Mouse (Mus musculus) small intestine, adult 2 months (tissue): ENCODE data around the gene Rbm44.

Experiments
- CTCF ChIP-seq: fragments of 200-500 bp; IDR thresholded peaks from 2 replicates; pipeline ENCODE4 v1.5.1; 2012; ENCODE audit warnings: low read depth, mild to moderate bottlenecking, control low read depth, inconsistent platforms, low read length, moderate library complexity, mixed read lengths; ENCODE audit not compliant: insufficient replicate concordance, insufficient read length; ENCODE audit errors: extremely low read depth
- POLR2A ChIP-seq: fragments of 200-500 bp; IDR thresholded peaks from 2 replicates; pipeline ENCODE4 v1.6.1; 2012; ENCODE audit warnings: low read depth, mild to moderate bottlenecking, control low read depth, inconsistent platforms, low read length, moderate library complexity

DNA sequence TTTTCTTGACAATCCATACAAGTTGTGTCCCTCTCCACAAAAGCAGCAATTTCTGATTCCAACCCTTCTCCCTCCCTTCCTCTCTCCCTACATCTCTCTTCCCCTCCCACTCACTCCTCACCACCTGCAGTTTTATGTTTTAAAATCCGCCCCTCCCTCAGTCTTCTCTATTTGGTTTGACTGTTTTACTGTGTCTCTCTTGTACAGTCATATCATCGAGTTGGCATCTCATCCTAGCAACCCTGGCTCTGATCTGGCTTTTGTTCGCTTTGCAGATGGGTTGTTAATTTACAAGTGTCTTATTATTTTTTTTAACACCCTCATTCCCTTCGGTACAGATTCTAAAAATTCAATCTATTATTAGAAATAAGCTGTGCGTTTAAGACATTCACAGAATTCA lies 62.0 kb downstream of the Rbm44 start:
- TF ChIP-seq CTCF (no peak), POLR2A (no peak)
